Mouse (Mus musculus) retina, postnatal 7 days (tissue): ENCODE results near the gene Nsun2.
"Not testable (repeated sequence)": the region's sequence is repeated elsewhere in the genome, so short reads cannot be mapped to it uniquely, and the experiment has no call there.

Experiments
- DNase-seq: peaks from one replicate; pipeline ENCODE4 v3.0.0-alpha.2; 2012; ENCODE audit warnings: low read depth, low spot score

Gene Nsun2

DNA sequence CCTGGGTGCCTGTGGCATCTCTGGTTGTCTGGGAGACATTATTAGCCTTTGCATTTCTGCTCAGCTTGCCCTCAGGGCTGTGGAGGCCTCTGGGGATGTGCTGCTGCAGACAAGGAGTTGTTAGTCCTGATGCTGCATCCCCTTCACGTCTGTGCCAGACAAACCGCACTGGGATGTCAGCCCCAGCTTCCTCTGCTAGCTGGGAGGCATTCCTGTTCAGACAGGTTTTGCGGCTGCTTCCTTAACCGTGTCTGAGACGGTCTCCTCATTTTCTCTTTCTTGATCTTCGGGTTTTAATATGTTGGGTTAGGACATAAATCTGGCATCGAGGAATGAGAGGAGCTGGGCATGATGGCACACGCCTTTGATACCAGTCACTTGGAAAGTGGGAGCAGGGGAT, 58.7 kb downstream of the Nsun2 start:
- DNase-seq, result no peak

DNA sequence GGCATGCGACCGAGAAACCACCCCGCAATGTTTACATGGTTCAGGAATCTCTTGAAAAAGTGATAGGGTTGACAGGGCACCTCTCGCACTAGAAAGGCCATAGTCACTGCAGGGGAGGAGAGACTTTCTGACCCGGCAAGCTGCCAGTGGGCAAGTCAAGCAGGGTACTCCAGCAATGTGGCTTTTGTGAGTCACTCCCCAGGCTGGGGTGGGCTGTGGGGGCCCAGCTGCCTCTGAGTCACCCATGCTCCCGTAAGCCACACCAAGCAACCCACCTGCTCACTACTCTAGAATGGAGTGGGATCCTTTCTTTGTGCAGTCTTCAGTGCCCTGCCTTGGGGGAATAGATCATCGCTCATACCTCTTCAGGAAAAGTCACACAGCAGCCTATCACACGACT, 59.9 kb downstream of the Nsun2 start:
- no peak for DNase-seq

DNA sequence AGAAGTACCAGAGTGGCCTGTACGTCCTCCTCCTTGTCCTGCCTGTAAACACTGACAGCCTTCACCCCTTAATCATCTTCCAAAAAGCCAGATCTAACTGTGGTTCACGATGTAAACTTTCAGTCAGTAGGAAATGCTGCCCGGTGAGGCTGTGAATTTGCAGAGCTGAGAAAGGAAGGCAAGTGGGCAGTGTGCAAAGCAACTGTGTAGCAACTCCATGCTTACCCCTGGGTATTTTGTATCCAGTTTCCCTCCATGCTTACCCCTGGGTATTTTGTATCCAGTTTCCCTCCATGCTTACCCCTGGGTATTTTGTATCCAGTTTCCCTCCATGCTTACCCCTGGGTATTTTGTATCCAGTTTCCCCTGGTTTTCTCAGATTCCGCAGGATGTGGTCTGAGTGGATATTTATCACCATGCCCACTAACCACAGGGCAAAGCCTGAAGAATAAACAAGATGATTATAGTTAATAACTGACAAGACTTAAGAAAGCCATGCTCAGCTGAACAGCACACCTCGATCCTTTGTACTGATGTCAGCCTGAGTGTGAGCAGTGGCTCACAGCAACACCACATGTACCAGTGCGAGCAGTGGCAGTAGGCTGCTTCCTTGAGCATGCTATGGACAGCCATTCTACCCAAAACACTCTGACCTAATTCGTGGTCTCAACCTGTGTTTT, 61.2 kb downstream of the Nsun2 start:
- DNase-seq, result no peak

DNA sequence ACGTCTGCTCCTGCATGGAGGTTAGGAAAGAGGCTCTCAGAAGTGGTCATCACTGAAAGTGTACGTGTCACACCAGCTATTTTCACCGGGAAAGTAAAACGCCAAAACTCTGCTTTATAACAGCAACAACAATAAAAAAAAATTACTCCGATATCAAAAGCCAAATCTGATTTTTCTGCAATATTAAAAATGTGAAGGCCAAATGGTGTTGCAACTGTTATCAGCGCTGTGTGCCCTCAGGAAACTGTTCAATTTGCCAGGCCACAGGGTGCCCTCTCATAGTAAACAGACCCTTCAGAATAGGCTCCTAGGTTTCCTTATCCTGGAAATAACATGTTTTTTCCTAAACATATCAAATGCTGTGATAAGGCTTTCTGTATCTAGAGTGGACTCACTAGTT, 62.4 kb downstream of the Nsun2 start:
- no peak for DNase-seq

DNA sequence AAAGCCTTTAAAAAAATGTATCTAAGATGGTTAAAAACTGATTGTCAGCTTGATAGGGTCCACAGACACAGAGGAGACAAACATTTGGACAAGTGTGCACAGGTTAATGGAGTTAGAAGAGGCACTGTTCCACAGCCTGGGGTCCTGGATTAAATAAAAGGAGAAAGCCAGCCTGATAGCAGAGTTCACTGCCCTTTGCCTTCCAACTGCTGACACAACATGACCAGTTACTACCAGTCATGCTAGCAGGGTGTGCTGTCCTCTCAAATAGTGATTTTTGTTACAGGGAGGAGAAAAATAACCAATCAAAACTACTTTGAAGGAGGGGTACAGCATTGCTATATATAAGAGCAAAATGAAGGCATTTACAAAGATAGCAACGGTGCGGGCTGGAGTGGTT, 63.0 kb downstream of the Nsun2 start:
- DNase-seq, result no peak

DNA sequence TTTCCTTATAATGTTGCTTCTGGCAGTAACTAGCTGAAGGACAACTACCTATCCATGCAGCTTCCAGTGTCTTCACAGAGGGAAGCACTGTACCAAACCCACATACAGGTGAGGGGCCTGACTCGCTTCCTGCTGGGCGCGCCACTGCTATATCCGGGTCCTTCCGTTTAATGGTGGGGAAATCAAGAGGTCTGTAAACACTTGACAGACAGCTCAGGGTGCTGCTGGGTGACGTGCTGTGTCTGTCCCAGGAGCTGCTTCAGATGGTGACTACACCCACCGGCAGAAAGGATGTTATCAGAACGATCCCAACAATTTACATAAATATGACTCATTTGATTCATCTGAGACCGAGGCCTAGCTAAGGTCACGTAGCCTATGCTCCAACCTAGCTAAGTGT, 65.3 kb downstream of the Nsun2 start:
- DNase-seq, result no peak

DNA sequence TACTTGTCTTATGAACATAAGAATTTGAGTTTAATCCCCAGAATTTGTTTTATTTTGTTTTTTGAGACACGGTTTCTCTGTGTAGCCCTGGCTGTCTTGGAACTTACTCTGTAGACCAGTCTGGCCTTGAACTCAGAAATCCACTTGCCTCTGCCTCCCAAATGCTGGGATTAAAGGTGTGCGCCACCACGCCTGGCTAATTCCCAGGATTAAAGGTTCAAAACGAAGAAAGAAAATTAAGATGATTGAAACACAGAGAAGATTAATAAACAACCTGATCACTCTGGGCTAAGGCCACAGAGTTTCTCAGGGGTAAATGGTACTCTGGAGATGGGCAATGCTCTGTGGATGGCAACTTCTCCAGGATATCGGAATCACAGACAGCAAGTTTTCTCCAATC, 67.3 kb downstream of the Nsun2 start:
- DNase-seq, result not testable (repeated sequence)

DNA sequence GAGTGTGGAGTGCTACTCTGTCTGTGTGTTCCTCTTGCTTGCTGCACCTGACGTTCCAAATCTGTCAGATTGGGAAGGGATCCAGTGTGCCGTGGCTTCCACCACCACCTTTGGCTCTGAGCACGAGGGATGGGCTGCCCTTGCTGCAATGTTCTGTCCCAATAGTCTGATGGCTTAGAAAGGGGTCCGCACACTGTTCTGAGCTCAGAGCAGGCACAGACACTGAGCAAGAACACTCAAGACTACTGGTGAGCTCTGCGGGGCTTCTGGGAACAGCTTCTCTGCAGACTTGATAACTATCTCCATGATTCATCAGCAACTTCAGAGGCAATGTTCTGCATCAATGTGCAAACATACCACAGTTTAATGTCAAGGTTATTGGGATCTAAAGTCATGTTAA, 67.8 kb downstream of the Nsun2 start:
- no peak for DNase-seq

DNA sequence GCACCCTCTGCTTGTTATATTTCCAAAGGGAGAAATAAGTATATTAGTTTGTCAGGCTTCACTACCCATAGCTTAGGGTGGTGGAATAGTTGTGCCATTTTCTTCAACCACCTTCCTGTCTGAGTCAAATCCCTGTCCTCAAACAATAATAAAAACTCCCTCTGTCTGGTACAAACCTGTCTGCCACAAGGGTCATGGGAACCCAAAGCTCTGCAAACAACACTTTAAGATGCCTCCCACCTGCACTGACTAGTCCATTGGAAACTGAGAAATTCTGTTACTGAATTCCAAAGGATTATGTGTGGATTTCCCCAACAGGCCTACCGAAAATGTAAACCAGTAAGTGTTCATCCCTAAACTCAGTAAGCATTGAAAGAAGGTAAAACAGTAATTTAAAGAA, 71.1 kb downstream of the Nsun2 start:
- no peak for DNase-seq

DNA sequence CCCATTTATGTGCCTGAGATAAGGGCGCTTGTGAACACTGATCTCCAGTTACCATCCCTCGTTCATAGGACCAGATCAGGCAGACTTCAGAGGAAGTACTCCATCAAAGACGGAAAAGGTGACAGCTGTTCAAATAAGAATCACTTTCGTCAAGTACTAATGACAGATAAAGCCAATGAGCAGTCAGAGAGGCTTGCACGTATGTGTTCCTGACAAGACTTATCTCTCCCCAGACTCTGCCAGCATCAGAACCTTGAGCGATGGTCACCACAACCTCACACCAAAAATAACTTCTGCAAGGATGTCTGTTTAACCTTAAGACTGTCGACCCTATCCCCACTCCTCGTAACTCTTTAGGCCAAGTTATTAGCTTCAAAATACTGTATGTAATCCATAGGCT, 75.2 kb downstream of the Nsun2 start:
- no peak for DNase-seq

DNA sequence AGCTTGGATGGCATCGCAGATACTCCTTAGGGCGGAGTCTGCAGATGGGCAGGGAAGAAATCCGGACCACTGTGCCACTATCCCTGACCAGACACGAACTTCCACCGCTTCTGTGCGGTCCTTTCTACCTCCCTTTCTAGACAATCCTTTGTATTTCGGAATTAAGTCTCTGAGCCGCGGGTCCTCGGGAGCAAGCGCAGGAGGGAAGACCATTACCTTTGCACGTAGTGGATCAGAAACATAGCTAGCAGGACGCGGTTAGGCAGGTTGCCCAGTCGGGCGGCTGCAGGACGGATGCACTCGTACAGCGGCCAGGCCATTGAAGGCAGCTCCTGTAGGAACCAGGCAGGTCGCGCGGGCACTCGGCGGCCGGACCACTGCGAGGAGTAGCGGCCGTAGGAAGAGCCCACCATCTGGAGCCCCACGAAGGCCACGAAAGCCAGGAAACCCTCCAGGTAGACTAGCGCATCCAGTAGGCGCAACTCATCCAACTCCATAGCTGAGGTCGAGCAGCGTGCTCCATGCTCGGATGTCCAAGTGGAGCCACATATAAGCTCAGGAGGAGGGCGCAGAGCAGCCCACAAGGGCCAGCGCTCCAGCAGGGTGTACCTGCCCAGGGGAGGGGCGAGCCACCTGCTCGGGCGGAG, 77.3 kb downstream of the Nsun2 start:
- peak; percentile 5 for DNase-seq

DNA sequence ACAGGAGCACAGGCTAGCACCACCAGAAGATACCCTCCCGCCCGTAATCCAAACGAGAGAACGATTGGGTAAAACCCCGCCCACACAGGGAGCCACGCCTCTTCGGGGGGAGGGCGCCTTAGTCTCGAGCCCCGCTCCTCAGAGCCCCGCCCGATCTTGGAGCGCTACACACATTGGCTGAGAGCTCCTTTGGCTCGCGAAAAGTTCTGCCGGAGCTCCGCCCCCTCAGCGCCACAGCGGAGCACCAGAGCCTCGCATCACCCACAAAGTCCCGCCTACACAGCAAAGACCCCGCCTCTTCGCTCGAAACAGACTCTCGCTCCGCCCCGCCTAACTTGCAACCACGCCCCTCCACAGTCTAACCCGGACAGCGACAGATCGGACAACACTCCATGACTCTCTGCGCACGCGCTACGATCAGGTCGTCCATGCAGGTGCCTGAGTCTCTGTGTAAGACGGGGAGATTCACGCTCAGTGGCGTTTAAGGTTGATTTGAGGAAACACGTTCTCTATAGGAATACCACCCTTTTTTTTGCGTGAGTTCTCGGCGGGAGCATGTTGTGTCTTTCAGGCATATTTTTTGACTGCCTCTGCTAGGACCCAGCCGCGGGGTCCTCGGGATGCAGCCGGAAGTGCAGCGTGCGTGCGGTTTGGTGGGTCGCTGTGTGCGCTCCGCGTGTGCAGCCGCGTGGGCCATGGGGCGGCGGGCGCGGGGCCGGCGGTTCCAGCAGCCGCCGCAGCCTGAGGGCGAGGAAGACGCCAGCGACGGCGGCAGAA, 78.0 kb downstream of the Nsun2 start, which contains the start of gene Srd5a1:
Gene Srd5a1, minus strand, starts transcription at position 45 of the 777 bp plus-strand sequence.
- DNase-seq, result peak; percentile 99

DNA sequence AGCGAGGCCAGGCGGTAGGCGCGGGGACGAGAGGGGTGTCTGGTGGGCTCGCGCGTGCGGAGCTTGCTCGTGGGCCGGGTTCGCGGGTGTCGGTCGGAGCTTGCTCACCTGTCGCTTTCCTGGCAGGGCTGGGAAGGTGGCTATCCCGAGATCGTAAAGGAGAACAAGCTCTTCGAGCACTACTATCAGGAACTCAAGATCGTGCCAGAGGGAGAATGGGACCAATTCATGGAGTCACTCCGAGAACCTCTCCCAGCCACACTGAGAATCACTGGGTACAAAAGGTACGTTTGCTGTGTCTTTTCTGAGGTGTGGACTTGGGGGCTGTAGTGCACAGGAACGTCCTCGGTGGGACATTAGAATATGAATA, 78.6 kb downstream of the Nsun2 start:
- DNase-seq, result peak; percentile 0

DNA sequence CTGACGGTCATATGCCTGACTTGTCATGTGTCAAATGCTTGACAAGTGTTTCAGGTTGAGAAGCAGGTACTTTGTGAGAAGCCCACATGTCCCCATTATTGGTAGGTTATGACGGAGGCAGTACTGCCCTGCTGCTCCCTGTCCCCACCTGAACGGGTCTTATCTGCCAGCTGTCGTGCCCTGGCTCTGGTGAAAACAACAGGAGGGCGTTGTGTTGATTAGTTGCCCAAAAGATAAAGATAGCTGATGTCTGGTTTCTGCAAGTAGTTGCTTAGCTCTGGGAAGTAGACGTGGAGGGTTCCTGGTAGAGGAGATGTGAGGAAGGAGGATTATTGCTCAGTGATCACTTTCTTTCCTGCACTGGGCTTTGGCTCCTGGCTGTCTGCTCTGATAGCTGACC, 83.2 kb downstream of the Nsun2 start:
- no peak for DNase-seq

DNA sequence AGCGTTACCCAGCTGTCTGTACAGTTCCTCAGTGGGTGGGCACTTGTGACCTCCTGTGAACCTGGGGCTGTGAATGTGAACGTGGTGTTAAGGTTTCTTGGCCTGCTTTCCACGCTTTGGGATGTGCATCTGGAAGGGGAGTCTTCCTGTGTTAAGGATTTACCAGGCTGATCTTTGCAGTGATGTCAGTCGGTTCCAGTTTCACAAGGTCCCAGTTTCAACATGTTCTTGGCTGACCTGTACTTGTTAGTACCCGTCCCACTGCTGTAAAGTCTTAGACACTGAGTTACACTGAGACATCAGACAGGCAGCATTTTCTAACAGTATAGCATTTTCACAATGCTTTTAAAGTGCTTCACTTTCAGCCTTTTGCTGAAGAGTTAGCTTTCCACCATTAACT, 90.3 kb downstream of the Nsun2 start:
- DNase-seq, result no peak

DNA sequence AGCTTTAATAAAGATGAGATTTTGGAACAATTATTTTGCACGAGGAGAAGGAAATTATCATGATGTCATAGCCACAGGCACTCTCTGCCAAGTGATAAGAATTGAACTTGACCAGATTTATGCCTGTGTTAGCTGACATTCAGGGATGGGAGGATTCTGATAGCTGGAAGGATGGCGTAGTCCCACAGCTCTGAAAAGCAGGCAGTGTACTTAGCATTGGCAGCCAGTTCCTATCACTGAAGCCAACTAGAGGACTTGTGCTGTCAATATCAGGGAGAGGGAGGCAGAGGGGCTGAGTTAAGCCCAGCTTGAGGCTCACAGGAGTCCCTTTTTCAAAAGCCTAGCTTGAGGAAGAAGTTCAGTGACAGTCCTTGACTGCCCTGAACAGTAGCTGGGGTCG, 91.0 kb downstream of the Nsun2 start:
- no peak for DNase-seq

DNA sequence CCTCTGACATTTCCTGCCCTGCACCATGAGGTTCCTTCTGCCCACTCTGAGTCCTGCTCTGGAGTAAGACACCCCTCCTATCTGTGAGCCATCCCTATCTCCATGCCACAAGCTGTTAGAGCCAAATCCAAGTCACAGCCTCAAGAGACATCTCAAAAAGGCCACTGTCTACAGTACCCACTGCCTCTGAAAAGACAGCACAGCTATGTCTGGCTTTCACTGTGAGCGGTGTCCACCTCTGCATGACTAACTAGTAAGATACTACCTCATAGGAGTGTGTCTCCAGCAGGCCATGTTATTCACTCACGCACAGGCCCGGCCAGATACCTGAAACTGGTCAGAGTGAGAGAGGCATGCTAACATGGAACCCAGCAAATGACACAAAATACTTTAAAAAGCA, 94.4 kb downstream of the Nsun2 start:
- DNase-seq, result no peak

DNA sequence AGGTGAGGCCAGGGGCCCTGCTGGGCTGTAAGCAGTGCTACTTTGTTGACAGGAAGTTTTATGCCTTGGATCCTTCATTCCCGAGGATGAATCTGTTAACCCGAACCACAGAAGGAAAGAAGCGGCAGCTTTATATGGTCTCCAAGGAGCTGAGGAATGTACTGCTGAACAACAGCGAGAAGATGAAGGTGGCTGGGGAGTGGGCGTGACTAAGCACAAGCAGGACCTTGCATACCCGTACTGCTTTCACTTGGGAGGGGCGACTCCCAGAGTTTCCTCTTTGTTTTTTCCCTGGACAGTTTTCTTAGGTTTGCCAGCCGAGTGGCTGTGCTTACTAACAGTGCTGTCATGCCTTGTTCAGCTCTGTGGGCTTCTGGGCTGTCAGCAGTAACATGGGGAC, 97.0 kb downstream of the Nsun2 start:
- DNase-seq, result no peak

DNA sequence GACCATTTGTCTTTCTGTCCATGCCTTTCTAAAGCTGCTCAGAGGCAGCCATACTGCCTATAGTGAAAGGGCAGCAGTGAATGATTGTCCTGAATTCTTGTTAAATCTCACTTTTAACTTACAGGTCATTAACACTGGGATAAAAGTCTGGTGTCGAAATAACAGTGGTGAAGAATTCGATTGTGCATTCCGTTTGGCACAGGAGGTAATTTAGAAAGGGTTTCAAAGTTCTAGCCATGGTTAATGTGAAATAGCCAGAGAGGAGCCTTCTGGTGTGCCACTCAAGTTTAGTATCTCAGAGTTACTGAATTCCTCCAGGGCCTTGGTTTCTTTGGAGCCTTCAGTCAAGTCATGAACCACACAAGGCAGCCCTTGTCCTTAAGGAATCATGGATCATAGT, 97.6 kb downstream of the Nsun2 start:
- no peak for DNase-seq

DNA sequence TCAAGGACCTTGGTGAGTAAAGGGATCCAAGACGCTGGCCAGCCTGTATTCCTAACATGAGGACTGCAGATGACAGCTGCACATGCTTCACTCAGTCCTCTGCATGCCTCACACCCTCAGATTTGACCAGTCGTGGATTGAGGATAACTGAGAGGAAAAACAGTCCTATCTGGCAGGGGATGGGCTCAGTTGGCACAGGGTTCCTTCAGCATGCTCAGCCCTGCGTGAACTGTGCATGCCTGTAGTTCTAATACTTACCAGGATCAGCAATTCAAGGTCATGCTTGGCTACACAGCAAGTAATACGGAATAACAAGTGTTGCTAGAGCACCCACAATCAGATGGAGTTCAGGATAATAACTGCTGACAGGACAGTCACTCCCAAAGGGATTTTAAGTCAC, 98.1 kb downstream of the Nsun2 start:
- no peak for DNase-seq

DNA sequence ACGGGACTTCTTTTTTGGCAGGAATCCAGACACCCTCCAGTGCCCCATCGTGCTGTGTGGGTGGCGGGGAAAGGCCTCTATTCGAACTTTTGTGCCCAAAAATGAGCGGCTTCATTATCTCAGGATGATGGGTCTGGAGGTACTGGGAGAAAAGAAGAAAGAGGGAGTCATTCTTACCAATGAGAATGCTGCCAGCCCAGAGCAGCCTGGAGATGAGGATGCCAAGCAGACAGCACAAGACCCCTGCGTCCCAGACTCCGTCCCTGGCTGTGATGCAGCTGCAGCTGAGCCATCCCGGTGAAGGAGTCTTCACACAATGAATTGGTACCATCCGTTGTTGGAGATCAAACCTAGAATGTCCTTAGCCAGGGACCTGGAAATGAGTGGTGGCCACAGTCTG, 100.0 kb downstream of the Nsun2 start:
- DNase-seq, result no peak

DNA sequence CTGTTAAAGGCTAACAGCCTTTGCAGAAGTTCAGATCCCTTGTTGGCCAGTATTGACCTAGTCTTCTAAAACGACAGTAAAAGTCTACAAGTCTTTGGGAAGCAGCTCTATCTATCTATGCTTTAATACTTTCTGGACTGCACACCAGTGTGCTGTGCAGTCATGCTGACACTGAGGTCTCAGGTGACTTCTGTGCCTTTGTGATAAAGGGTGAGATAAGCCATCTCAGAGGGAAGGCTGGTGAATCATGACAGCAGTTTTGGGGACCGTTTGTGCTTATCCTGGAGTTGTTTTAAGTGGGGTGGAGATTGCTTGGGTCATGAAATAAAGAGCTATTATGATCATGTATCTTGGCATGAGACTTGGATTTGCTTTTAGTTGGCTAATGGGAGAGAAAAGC, 100.4 kb downstream of the Nsun2 start:
- DNase-seq, result no peak

DNA sequence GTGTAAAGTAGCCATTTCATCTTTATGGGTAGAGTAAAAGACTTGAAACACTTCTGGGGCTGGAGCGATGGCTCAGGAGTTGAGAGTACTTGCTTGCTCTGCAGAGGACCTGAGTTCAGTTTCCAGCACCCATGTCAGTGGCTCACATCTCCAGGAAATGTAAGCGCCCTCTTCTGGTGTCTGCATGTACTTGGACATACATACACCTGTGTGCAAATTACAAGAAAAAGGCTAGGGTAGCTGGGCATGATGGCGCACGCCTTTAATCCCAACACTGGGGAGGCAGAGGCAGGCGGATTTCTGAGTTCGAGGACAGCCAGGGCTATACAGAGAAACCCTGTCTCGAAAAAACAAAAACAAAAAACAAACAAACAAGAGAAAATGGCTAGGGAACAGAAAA, 102.3 kb downstream of the Nsun2 start:
- DNase-seq, result not testable (repeated sequence)
